Mouse (Mus musculus): ENCODE measurements around the gene Tcp10b.
"Not testable (repeated sequence)": the region's sequence is repeated elsewhere in the genome, so short reads cannot be mapped to it uniquely, and the experiment has no call there.

Tcp10b gene

GRCm38 (mm10) chr17:13060804-13061203 lies at the start of gene Tcp10b:
Tcp10b (plus strand) TSS chr17:13061104.
- DNase-seq (ENCODE audit: low spot score) = not testable (repeated sequence)

- no peak for DNase-seq (ENCODE audit: low spot score)
These were observed 47.6 kb upstream of the Tcp10b start for GRCm38 (mm10) chr17:13013316-13013715.

GRCm38 (mm10) chr17:13036627-13037192 lies 24.2 kb upstream of the Tcp10b start:
- DNase-seq (ENCODE audit: low spot score) = not testable (repeated sequence)

- peak; percentile 67 for DNase-seq (ENCODE audit: low spot score)
These were observed 16.8 kb upstream of the Tcp10b start for GRCm38 (mm10) chr17:13043846-13044673.

GRCm38 (mm10) chr17:13052124-13052813 lies 8.6 kb upstream of the Tcp10b start, which contains the start of gene Gpr31b:
Gpr31b (minus strand) TSS chr17:13052296.
- not testable (repeated sequence) for DNase-seq (ENCODE audit: low spot score)

GRCm38 (mm10) chr17:13062882-13063281 lies 2.0 kb downstream of the Tcp10b start:
- DNase-seq (ENCODE audit: low spot score) = not testable (repeated sequence)

- DNase-seq (ENCODE audit: low spot score) = not testable (repeated sequence)
These were observed 7.0 kb downstream of the Tcp10b start for GRCm38 (mm10) chr17:13067864-13068385.

GRCm38 (mm10) chr17:13069227-13069626 lies 8.3 kb downstream of the Tcp10b start:
- not testable (repeated sequence) for DNase-seq (ENCODE audit: low spot score)

- DNase-seq (ENCODE audit: low spot score) = not testable (repeated sequence)
These were observed 30.6 kb downstream of the Tcp10b start for GRCm38 (mm10) chr17:13091510-13091909.

GRCm38 (mm10) chr17:13092100-13092764 lies 31.3 kb downstream of the Tcp10b start:
- DNase-seq (ENCODE audit: low spot score) = not testable (repeated sequence)

- DNase-seq (ENCODE audit: low spot score) = not testable (repeated sequence)
These were observed 32.1 kb downstream of the Tcp10b start for GRCm38 (mm10) chr17:13092960-13093359.

- DNase-seq (ENCODE audit: low spot score) = peak; percentile 17
These were observed 45.7 kb downstream of the Tcp10b start for GRCm38 (mm10) chr17:13106563-13106962.

- not testable (repeated sequence) for DNase-seq (ENCODE audit: low spot score)
These were observed 51.8 kb downstream of the Tcp10b start for GRCm38 (mm10) chr17:13112504-13113291.

- not testable (repeated sequence) for DNase-seq (ENCODE audit: low spot score)
These were observed 62.6 kb downstream of the Tcp10b start for GRCm38 (mm10) chr17:13123308-13124038.

- not testable (repeated sequence) for DNase-seq (ENCODE audit: low spot score)
These were observed 63.3 kb downstream of the Tcp10b start for GRCm38 (mm10) chr17:13124241-13124640.

GRCm38 (mm10) chr17:13129324-13129723 lies 68.4 kb downstream of the Tcp10b start:
- not testable (repeated sequence) for DNase-seq (ENCODE audit: low spot score)

GRCm38 (mm10) chr17:13129737-13130465 lies 69.0 kb downstream of the Tcp10b start:
- DNase-seq (ENCODE audit: low spot score) = not testable (repeated sequence)

- DNase-seq (ENCODE audit: low spot score) = not testable (repeated sequence)
These were observed 70.8 kb downstream of the Tcp10b start, which contains the start of gene Unc93a for GRCm38 (mm10) chr17:13131710-13132109. Unc93a (minus strand) TSS chr17:13131810.
